Mouse (Mus musculus): ENCODE measurements around the gene Fto.

- TF ChIP-seq CTCF (IDR thresholded peaks at IDR 0.05; ENCODE audit: low read depth) (no peak), EP300 (IDR thresholded peaks at IDR 0.05; ENCODE audit: low read depth) (no peak)
These were observed 356.2 kb downstream of the Fto start for GRCm38 (mm10) chr8:91669461-91670071.
